Mouse (Mus musculus) limb, embryonic 14.5 days (tissue): Measurements from ENCODE around the gene Col4a2. TPM values are rescaled to one million over a fixed set of nuclear protein-coding genes. Genes with fewer than 3 reads are reported as not detected.

ENCODE experiments used
- ATAC-seq: fragments of 200-750 bp; cut with Nextera tagmentation; 2 replicates; pipeline ENCODE4 v1.8.0; 2017; ENCODE audit warnings: low read depth, moderate number of reproducible peaks, moderate TSS enrichment; ENCODE audit not compliant: low FRiP score
- DNase-seq: peaks from one replicate; pipeline ENCODE4 v3.0.0-alpha.2; 2015; ENCODE audit warnings: low spot score
- H3K27ac ChIP-seq: fragments of 300-500 bp; sonication (generic); replicated peaks from 2 replicates; pipeline ENCODE4 v1.5.1; 2014; ENCODE audit warnings: low read depth, mild to moderate bottlenecking, low read length, moderate library complexity, mixed read lengths
- H3K27me3 ChIP-seq: fragments of 300-500 bp; sonication (generic); 2 replicates; pipeline ENCODE4 v1.6.1; 2014; ENCODE audit warnings: low read length, mixed read lengths; ENCODE audit not compliant: control insufficient read depth, insufficient read depth
- H3K36me3 ChIP-seq: fragments of 300-500 bp; sonication (generic); 2 replicates; pipeline ENCODE4 v1.6.1; 2014; ENCODE audit warnings: mild to moderate bottlenecking, low read length, moderate library complexity, mixed read lengths; ENCODE audit not compliant: control insufficient read depth, insufficient read depth
- H3K4me1 ChIP-seq: fragments of 300-500 bp; sonication (generic); 2 replicates; pipeline ENCODE4 v1.6.1; 2014; ENCODE audit warnings: antibody characterized with exemption, low read length, mixed read lengths; ENCODE audit not compliant: control insufficient read depth, insufficient read depth
- H3K4me2 ChIP-seq: fragments of 300-500 bp; sonication (generic); replicated peaks from 2 replicates; pipeline ENCODE4 v1.6.1; 2014; ENCODE audit warnings: low read depth, mild to moderate bottlenecking, low read length, moderate library complexity; ENCODE audit not compliant: severe bottlenecking
- H3K4me3 ChIP-seq: fragments of 300-500 bp; sonication (generic); replicated peaks from 2 replicates; pipeline ENCODE4 v1.5.1; 2014; ENCODE audit warnings: low read length
- H3K9ac ChIP-seq: fragments of 300-500 bp; sonication (generic); 2 replicates; pipeline ENCODE4 v1.6.1; 2014; ENCODE audit warnings: mild to moderate bottlenecking, low read depth, low read length, moderate library complexity; ENCODE audit not compliant: severe bottlenecking
- H3K9me3 ChIP-seq: fragments of 300-500 bp; sonication (generic); 2 replicates; pipeline ENCODE4 v1.6.1; 2016; ENCODE audit warnings: low read length; ENCODE audit not compliant: control insufficient read depth
- POLR2A ChIP-seq: fragments of 200-500 bp; IDR thresholded peaks from 2 replicates; pipeline ENCODE4 v1.8.0; 2012; ENCODE audit warnings: inconsistent platforms, mild to moderate bottlenecking, moderate library complexity, borderline replicate concordance; ENCODE audit not compliant: insufficient read depth, insufficient read length; ENCODE audit errors: extremely low read depth
- WGBS: fragments of 180-500 bp; shearing (Covaris S2); extraction: QIAGEN DNeasy Blood & Tissue Kit; methylation state at CpG from one replicate; pipeline ENCODE4 v1.1.7; 2014; 5-methylcytosine and 5-hydroxymethylcytosine counted together
- polyA plus RNA-seq, 2 experiments: library from polyadenylated mRNA; depleted of rRNA in 1 of 2; stranded (reverse) in 1 of 2; unstranded in 1 of 2; fragments of >200 nt; fragmentation: Nextera tagmentation in 1 of 2; extraction: Ambion mirVana in 1 of 2; gene quantifications; 2 replicates each; pipeline versions ENCODE4 v1.2.1 to v1.2.3; 2012 to 2014

The Col4a2 gene
- polyA plus RNA-seq, 2 experiments: 76.4 to 89.0 TPM

DNA sequence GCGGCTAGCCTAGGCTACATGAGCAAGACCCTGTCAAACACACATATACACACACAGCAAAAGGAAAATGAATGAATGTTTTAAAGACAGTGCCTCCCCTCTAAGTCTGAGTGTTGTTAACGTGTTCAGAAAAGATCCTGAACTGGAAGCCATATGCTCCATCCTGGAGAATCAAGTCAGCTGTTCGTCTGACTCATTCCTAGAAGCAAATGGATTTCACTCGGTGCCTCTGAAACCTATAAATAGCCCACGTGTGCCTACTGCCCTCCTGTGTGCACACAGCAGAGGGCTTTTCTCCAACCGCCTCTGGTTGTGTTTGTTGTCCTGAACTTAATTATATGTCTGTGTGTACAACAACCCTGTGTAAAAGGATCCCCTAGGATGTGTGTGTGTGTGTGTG is 109.4 kb downstream of the Col4a2 start:
- H3K4me3 ChIP-seq: no peak overlapping the region
- no peak overlapping the region for H3K9ac ChIP-seq
- 71% methylated on average over 6 of the region's 6 CpGs for WGBS
- no peak overlapping the region for H3K4me2 ChIP-seq
- H3K4me1 ChIP-seq: no peaks in the 10 kb centered on the region
- DNase-seq (no peak), ATAC-seq (no peak)
- no peaks in the 10 kb centered on the region for H3K9me3 ChIP-seq
- no peaks in the 10 kb centered on the region for H3K27me3 ChIP-seq
- H3K36me3 ChIP-seq: peaks cover 29% of the 10 kb centered on the region
- H3K27ac ChIP-seq: no peak overlapping the region
- TF ChIP-seq POLR2A: no peak

- Histone ChIP-seq H3K36me3 (peaks cover 38% of the 10 kb centered on the region), H3K27ac (no peak overlapping the region), H3K4me3 (no peak overlapping the region), H3K9ac (no peak overlapping the region), H3K9me3 (no peaks in the 10 kb centered on the region), H3K4me2 (no peak overlapping the region), H3K4me1 (no peaks in the 10 kb centered on the region), H3K27me3 (no peaks in the 10 kb centered on the region)
- no peak for DNase-seq
- no peak for TF ChIP-seq POLR2A
- 62% methylated on average over 7 of the region's 7 CpGs for WGBS
- no peak for ATAC-seq
These were observed 110.5 kb downstream of the Col4a2 start for GRCm38 (mm10) chr8:11423091-11423490.

GRCm38 (mm10) chr8:11430688-11431087 is 118.1 kb downstream of the Col4a2 start:
- Histone ChIP-seq H3K36me3 (peaks cover 68% of the 10 kb centered on the region), H3K4me3 (no peak overlapping the region)
- 67% methylated on average over 5 of the region's 5 CpGs for WGBS

GRCm38 (mm10) chr8:11437862-11438261 is 125.3 kb downstream of the Col4a2 start:
- no peak for TF ChIP-seq POLR2A
- Histone ChIP-seq H3K9me3 (no peaks in the 10 kb centered on the region), H3K9ac (no peak overlapping the region), H3K27ac (no peak overlapping the region), H3K36me3 (peaks cover 73% of the 10 kb centered on the region), H3K4me3 (no peak overlapping the region), H3K27me3 (no peaks in the 10 kb centered on the region), H3K4me1 (no peaks in the 10 kb centered on the region), H3K4me2 (no peak overlapping the region)
- WGBS: 49% methylated on average over 12 of the region's 12 CpGs
- DNase-seq (no peak), ATAC-seq (no peak)

More at GRCm38 (mm10) chr8:11430688-11431087, 118.1 kb downstream of the Col4a2 start:
- TF ChIP-seq POLR2A: no peak
- H3K4me1 ChIP-seq: no peaks in the 10 kb centered on the region
- H3K4me2 ChIP-seq: no peak overlapping the region
- DNase-seq (no peak), ATAC-seq (no peak)
- H3K9ac ChIP-seq: no peak overlapping the region
- no peaks in the 10 kb centered on the region for H3K27me3 ChIP-seq
- no peak overlapping the region for H3K27ac ChIP-seq
- no peaks in the 10 kb centered on the region for H3K9me3 ChIP-seq

GRCm38 (mm10) chr8:11441291-11441690 is 128.7 kb downstream of the Col4a2 start:
- Histone ChIP-seq H3K27me3 (no peaks in the 10 kb centered on the region), H3K36me3 (peaks cover 83% of the 10 kb centered on the region), H3K27ac (no peak overlapping the region), H3K4me3 (no peak overlapping the region), H3K9ac (no peak overlapping the region), H3K9me3 (no peaks in the 10 kb centered on the region), H3K4me1 (no peaks in the 10 kb centered on the region), H3K4me2 (no peak overlapping the region)
- no peak for ATAC-seq
- DNase-seq: no peak
- WGBS: 90% methylated on average over 6 of the region's 6 CpGs
- TF ChIP-seq POLR2A: no peak

- no peak overlapping the region for H3K4me3 ChIP-seq
- no peak for TF ChIP-seq POLR2A
- peaks cover 84% of the 10 kb centered on the region for H3K36me3 ChIP-seq
- 85% methylated on average over 9 of the region's 9 CpGs for WGBS
- H3K27me3 ChIP-seq: no peaks in the 10 kb centered on the region
- no peaks in the 10 kb centered on the region for H3K4me1 ChIP-seq
- no peaks in the 10 kb centered on the region for H3K9me3 ChIP-seq
- ATAC-seq (no peak), DNase-seq (no peak)
- H3K9ac ChIP-seq: no peak overlapping the region
- no peak overlapping the region for H3K27ac ChIP-seq
- H3K4me2 ChIP-seq: no peak overlapping the region
These were observed 131.0 kb downstream of the Col4a2 start for GRCm38 (mm10) chr8:11443611-11444010.
